In genomic region chr17:15853121-15853520, GRCm38 (mm10) we compare ENCODE assay signal across 16 mouse cellular contexts.
"Had no signal": no experiment of that assay in that cellular context is flagged by ENCODE, and none has a peak within 500 bp of the region (broad histone marks: within the 10 kb centered on the region; RNA-seq: fewer than 3 reads in every experiment).

No protein-coding gene starts in this region.

- DNase-seq: retina, postnatal 1 day; right cerebral cortex, adult 18-20 months; right cerebral cortex, postnatal 14 days; right cerebral cortex, postnatal 25 days; right cerebral cortex, postnatal 4 days; spleen, adult 18-20 months; thymus, adult 18-20 months; thymus, adult 2 months; thymus, postnatal 14 days; thymus, postnatal 25 days; thymus, postnatal 36 days; thymus, postnatal 4 days had no signal

- H3K9me3 ChIP-seq: neural tube, embryonic 13.5 days; neural tube, embryonic 15.5 days; stomach, embryonic 15.5 days had no signal

- H3K27ac ChIP-seq: neural tube, embryonic 13.5 days; neural tube, embryonic 15.5 days; stomach, embryonic 15.5 days; stomach, postnatal 0 days had no signal

- H3K4me3 ChIP-seq: neural tube, embryonic 13.5 days; neural tube, embryonic 15.5 days; stomach, embryonic 15.5 days had no signal

- H3K36me3 ChIP-seq: neural tube, embryonic 13.5 days; neural tube, embryonic 15.5 days; stomach, embryonic 15.5 days had no signal

- H3K4me2 ChIP-seq: neural tube, embryonic 13.5 days; neural tube, embryonic 15.5 days; stomach, embryonic 15.5 days had no signal

- H3K4me1 ChIP-seq: neural tube, embryonic 15.5 days; stomach, embryonic 15.5 days had no signal

- H3K27me3 ChIP-seq: neural tube, embryonic 13.5 days; neural tube, embryonic 15.5 days; stomach, embryonic 15.5 days had no signal

- H3K9ac ChIP-seq: neural tube, embryonic 13.5 days; neural tube, embryonic 15.5 days; stomach, embryonic 15.5 days had no signal
